Mouse (Mus musculus) ES-Bruce4 (cell line): ENCODE data around the gene Ooep. TPM values are rescaled to one million over a fixed set of nuclear protein-coding genes. Genes with fewer than 3 reads are reported as not detected.
"Not testable (repeated sequence)": the region's sequence is repeated elsewhere in the genome, so short reads cannot be mapped to it uniquely, and the experiment has no call there.

Source experiments
- H3K27ac ChIP-seq: 2 replicates; pipeline ENCODE4 v1.5.1; 2012; ENCODE audit warnings: low read length, inconsistent platforms; ENCODE audit not compliant: insufficient read depth
- H3K27me3 ChIP-seq: 2 replicates; pipeline ENCODE4 v1.6.1; 2012; ENCODE audit warnings: mild to moderate bottlenecking, low read length, inconsistent platforms; ENCODE audit not compliant: control insufficient read depth, poor library complexity, insufficient read depth, severe bottlenecking
- H3K36me3 ChIP-seq: 2 replicates; pipeline ENCODE4 v1.6.1; 2012; ENCODE audit warnings: inconsistent platforms, mild to moderate bottlenecking, low read length, moderate library complexity; ENCODE audit not compliant: control insufficient read depth, poor library complexity, insufficient read depth, severe bottlenecking
- H3K4me1 ChIP-seq: one replicate; pipeline ENCODE4 v1.8.1; 2011; ENCODE audit warnings: low read length; ENCODE audit not compliant: control insufficient read depth, insufficient read depth
- H3K4me3 ChIP-seq: 2 replicates; pipeline ENCODE4 v1.5.1; 2011; ENCODE audit warnings: low read depth, mild to moderate bottlenecking, low read length
- H3K9ac ChIP-seq: 2 replicates; pipeline ENCODE4 v1.6.1; 2012; ENCODE audit warnings: low read depth, mild to moderate bottlenecking, inconsistent platforms; ENCODE audit not compliant: poor library complexity, severe bottlenecking
- H3K9me3 ChIP-seq: replicated peaks from 2 replicates; pipeline ENCODE4 v1.6.1; 2012; ENCODE audit warnings: mild to moderate bottlenecking, low read length, inconsistent platforms; ENCODE audit not compliant: control insufficient read depth, poor library complexity, insufficient read depth, severe bottlenecking
- CTCF ChIP-seq: IDR thresholded peaks from one replicate; pipeline ENCODE4 v1.8.1; 2011; ENCODE audit warnings: low read depth, low read length
- EP300 ChIP-seq: IDR thresholded peaks from 2 replicates; pipeline ENCODE4 v1.6.1; 2011; ENCODE audit warnings: low read depth, low read length; ENCODE audit not compliant: insufficient read depth
- POLR2A ChIP-seq: IDR thresholded peaks from one replicate; pipeline ENCODE4 v1.8.1; 2011; ENCODE audit warnings: low read length; ENCODE audit not compliant: insufficient read depth
- polyA plus RNA-seq: library from polyadenylated mRNA; stranded (reverse); fragments of >200 nt; gene quantifications from 2 replicates; pipeline ENCODE4 v1.2.4, GENCODE M21; 2011; ENCODE audit warnings: low read depth; ENCODE audit not compliant: missing spikeins, insufficient read depth, insufficient read length

Ooep gene
- polyA plus RNA-seq, 1 experiment = 86.4 TPM

- no peak for TF ChIP-seq POLR2A
- TF ChIP-seq EP300 = no peak
- no peak for TF ChIP-seq CTCF
- Histone ChIP-seq H3K9ac (no peak overlapping the region), H3K9me3 (no peaks in the 10 kb centered on the region), H3K36me3 (no peaks in the 10 kb centered on the region), H3K27me3 (no peaks in the 10 kb centered on the region), H3K4me3 (no peak overlapping the region), H3K4me1 (peaks cover 2% of the 10 kb centered on the region), H3K27ac (no peak overlapping the region)
These were observed 23.6 kb downstream of the Ooep start for GRCm38 (mm10) chr9:78354665-78355578.

GRCm38 (mm10) chr9:78351504-78352220 is 26.9 kb downstream of the Ooep start:
- Histone ChIP-seq H3K4me1 (no peaks in the 10 kb centered on the region), H3K36me3 (no peaks in the 10 kb centered on the region), H3K27ac (no peak overlapping the region), H3K9ac (no peak overlapping the region), H3K9me3 (no peaks in the 10 kb centered on the region), H3K27me3 (no peaks in the 10 kb centered on the region), H3K4me3 (no peak overlapping the region)
- TF ChIP-seq POLR2A (no peak), CTCF (no peak), EP300 (no peak)

- not testable (repeated sequence) for H3K9me3 ChIP-seq, H3K36me3 ChIP-seq, H3K27ac ChIP-seq, H3K9ac ChIP-seq, H3K27me3 ChIP-seq, H3K4me3 ChIP-seq, H3K4me1 ChIP-seq
These were observed 28.5 kb downstream of the Ooep start for GRCm38 (mm10) chr9:78350007-78350406.

- H3K4me1 ChIP-seq, H3K36me3 ChIP-seq, H3K4me3 ChIP-seq, H3K27me3 ChIP-seq, H3K9ac ChIP-seq, H3K9me3 ChIP-seq, H3K27ac ChIP-seq: not testable (repeated sequence)
These were observed 29.4 kb downstream of the Ooep start for GRCm38 (mm10) chr9:78349141-78349540.

GRCm38 (mm10) chr9:78348206-78349004 is 30.1 kb downstream of the Ooep start:
- H3K9ac ChIP-seq, H3K36me3 ChIP-seq, H3K4me3 ChIP-seq, H3K4me1 ChIP-seq, H3K27ac ChIP-seq, H3K9me3 ChIP-seq, H3K27me3 ChIP-seq: not testable (repeated sequence)

- no peaks in the 10 kb centered on the region for H3K27me3 ChIP-seq
- H3K27ac ChIP-seq = no peak overlapping the region
- TF ChIP-seq POLR2A (no peak), CTCF (no peak), EP300 (no peak)
- H3K9ac ChIP-seq = no peak overlapping the region
- no peaks in the 10 kb centered on the region for H3K4me1 ChIP-seq
- H3K4me3 ChIP-seq = no peak overlapping the region
- no peaks in the 10 kb centered on the region for H3K9me3 ChIP-seq
- no peaks in the 10 kb centered on the region for H3K36me3 ChIP-seq
These were observed 31.5 kb downstream of the Ooep start for GRCm38 (mm10) chr9:78347004-78347403.

- not testable (repeated sequence) for H3K27me3 ChIP-seq, H3K4me1 ChIP-seq
These were observed 33.3 kb downstream of the Ooep start for GRCm38 (mm10) chr9:78345235-78345634.

GRCm38 (mm10) chr9:78343055-78343454 is 35.5 kb downstream of the Ooep start:
- H3K27ac ChIP-seq, H3K9ac ChIP-seq, H3K9me3 ChIP-seq, H3K27me3 ChIP-seq, H3K4me1 ChIP-seq, H3K36me3 ChIP-seq, H3K4me3 ChIP-seq: not testable (repeated sequence)

More at GRCm38 (mm10) chr9:78345235-78345634, 33.3 kb downstream of the Ooep start:
- H3K9me3 ChIP-seq, H3K4me3 ChIP-seq, H3K36me3 ChIP-seq, H3K27ac ChIP-seq, H3K9ac ChIP-seq: not testable (repeated sequence)
